Mouse (Mus musculus) left cerebral cortex, adult 2 months (tissue): ENCODE data around the gene Fam193b. TPM values are rescaled to one million over a fixed set of nuclear protein-coding genes. Genes with fewer than 3 reads are reported as not detected.
A peak's percentile ranks its signal among the peaks of the same experiment; 100 is the strongest.

Experiments
- DNase-seq, 2 experiments: peaks; one replicate each; pipeline ENCODE4 v3.0.0; 2021 to 2022; ENCODE audit warnings: low spot score in 2 of 2, mixed read lengths in 1 of 2; ENCODE audit errors: extremely low spot score in 1 of 2
- H3K27ac ChIP-seq: fragments of 200-600 bp; 2 replicates; pipeline ENCODE4 v1.8.1; 2022
- H3K4me3 ChIP-seq: fragments of 200-600 bp; 2 replicates; pipeline ENCODE4 v1.8.1; 2022
- CTCF ChIP-seq: fragments of 200-600 bp; IDR thresholded peaks from 2 replicates; pipeline ENCODE4 v1.8.1; 2022; ENCODE audit warnings: antibody characterized with exemption, mild to moderate bottlenecking, moderate library complexity
- intact Hi-C: fragments of 180-260 bp; cut with DNase I; formaldehyde crosslinking; loops from one replicate; pipeline ENCODE4 v1.15.1; 2025
- total RNA-seq, 2 experiments: library from RNA; stranded (reverse); gene quantifications; 2 replicates each; pipeline ENCODE4 v1.2.3; 2021

Fam193b gene
- total RNA-seq, 2 experiments from 2014 or later = 90.5 to 98.1 TPM

DNA sequence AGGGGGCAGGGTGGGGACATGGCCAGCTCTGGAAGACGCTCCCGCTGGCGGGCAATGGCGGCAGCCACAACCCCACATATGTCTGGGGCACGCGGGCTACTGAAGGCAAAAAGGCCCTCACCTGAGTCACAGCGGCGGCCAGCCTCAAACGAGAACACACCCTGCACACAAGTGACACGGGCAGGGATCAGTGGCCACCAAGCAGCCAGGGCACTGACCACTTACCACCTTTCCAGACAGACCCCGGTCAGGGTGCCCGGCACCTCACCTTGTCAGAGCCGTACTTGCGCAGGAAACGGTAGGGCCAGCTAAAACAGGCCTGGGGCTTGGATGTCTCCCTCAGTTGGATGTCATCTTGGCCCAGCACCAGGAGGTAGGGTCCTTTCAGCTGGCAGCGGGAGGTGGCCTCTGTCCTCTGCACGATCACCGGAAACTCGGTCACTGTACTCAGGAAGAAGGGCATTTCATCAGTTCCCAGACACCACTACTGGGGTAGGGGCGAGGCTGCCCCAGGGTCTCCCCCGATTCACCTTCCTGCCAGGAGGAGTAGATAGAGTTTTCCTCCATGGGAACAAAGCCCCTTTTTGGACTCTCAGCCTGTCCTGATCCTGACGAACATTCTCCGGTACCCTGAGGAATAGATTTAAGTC, 46.8 kb downstream of the Fam193b start:
- Histone ChIP-seq H3K4me3 (no peak overlapping the region), H3K27ac (no peak overlapping the region)
- intact Hi-C loops = no loop called here
- no peak for DNase-seq
- TF ChIP-seq CTCF = no peak

GRCm38 (mm10) chr13:55523278-55523677, 47.6 kb downstream of the Fam193b start:
- H3K27ac ChIP-seq = no peak overlapping the region
- no peak for TF ChIP-seq CTCF
- no peak for DNase-seq
- intact Hi-C loops = no loop called here
- H3K4me3 ChIP-seq = no peak overlapping the region

DNA sequence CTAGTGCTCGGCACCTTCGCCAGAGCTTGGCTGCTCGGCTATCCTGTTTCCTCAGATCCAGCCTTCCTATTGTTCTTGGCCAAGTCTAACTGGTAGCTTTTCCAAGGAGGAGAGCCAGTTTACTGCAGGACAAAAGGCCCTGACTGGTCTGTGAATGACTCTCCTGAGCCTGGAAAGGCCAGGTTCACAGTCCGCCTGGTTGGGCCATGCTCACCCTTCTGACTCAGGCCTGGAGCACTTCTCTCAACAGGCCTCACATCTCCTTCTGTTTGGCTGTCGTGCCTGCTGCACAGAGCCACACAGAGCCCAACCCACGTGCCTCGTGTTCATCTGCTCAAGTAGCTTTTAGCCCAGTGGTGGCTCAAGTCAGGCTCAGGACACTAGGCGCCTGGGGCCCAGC, 48.2 kb downstream of the Fam193b start:
- TF ChIP-seq CTCF = no peak
- intact Hi-C loops = no loop called here
- H3K4me3 ChIP-seq = no peak overlapping the region
- no peak for DNase-seq
- H3K27ac ChIP-seq = no peak overlapping the region

- intact Hi-C loops = loop anchor here (5.0 kb wide), 1 partner anchor 192 kb away; the partner anchor contains the start of gene Mxd3
- TF ChIP-seq CTCF = no peak
- no peak overlapping the region for H3K27ac ChIP-seq
- DNase-seq = no peak
- H3K4me3 ChIP-seq = no peak overlapping the region
Measured at GRCm38 (mm10) chr13:55519606-55520005, 51.3 kb downstream of the Fam193b start.

DNA sequence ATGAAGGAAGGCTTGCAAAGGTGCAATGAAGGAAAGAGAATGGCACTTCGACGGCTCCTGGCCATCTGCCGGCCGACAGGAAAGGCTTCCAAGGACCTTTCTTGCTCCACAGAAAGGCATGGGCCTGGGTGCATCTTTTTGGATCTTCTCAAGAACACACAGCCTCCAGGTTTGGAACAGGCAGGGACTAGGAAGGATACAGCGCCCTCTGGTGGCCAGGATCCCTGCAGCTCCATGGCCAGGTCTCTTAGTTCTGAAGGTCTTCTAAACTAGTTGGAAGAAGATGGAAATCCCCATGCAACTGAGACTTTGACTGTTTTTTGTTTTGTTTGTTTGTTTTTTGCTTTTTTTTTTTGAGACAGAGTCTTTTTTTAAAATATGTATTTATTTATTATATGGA, 54.0 kb downstream of the Fam193b start:
- Histone ChIP-seq H3K4me3 (no peak overlapping the region), H3K27ac (no peak overlapping the region)
- intact Hi-C loops = loop anchor here (1.0 to 5.0 kb wide), 3 partner anchors 98 to 190 kb away; partner anchors contain the start of gene Mxd3
- peak; percentile 84 to 94 for DNase-seq
- TF ChIP-seq CTCF = peak; percentile 97

GRCm38 (mm10) chr13:55513828-55514227, 57.1 kb downstream of the Fam193b start:
- no peak for DNase-seq
- peak overlapping the region; percentile 70 for H3K4me3 ChIP-seq
- peak overlapping the region; percentile 91 for H3K27ac ChIP-seq
- no peak for TF ChIP-seq CTCF
- intact Hi-C loops = loop anchor here (1.0 to 2.0 kb wide), 3 partner anchors 25 to 109 kb away; partner anchors contain the start of gene Dbn1

GRCm38 (mm10) chr13:55513111-55513748, 57.7 kb downstream of the Fam193b start, which contains the start of gene Pdlim7:
Pdlim7 (minus strand) TSS chr13:55513676.
- TF ChIP-seq CTCF = peak; percentile 94
- Histone ChIP-seq H3K4me3 (peak within 1 kb of the TSS; percentile 70), H3K27ac (peak within 1 kb of the TSS; percentile 91)
- peak; percentile 85 to 90 for DNase-seq
- intact Hi-C loops = loop anchor here (1.0 to 2.0 kb wide), 3 partner anchors 24 to 108 kb away; partner anchors contain the start of gene Dbn1

DNA sequence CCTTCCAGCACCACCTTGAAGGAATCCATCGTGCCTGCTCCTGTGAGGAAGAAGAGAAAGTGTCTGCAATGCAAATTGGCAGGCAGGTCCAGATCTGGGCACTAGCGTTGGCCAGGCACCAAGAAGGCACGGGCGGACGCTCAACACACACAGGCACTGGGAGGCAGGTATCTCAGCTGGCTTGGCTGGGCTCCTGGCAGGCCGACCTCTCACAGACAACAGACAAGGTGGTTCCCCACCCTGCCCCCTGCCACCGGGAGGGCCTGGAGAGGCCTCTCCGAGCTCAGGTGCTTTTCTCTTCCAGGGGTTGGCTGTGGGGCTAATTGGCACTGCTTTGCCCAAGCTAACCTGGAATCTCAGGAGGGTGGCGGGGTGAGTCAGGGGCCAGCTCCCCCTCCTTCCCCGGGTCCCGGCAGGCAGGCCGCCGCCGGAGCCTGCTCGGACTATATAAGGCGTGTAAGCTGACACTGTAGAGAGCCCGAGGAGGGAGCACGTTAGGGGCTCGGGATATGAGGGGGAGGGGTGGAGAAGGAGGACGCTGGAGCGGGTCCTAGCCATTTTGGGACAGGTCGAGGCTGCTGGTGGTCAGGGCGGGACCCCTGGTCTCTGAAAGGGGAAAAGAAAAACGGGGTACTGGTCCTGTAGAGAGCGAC, 58.4 kb downstream of the Fam193b start:
- no peak for DNase-seq
- H3K4me3 ChIP-seq = peak overlapping the region; percentile 70
- intact Hi-C loops = loop anchor here (1.0 to 2.0 kb wide), 3 partner anchors 24 to 107 kb away; partner anchors contain the start of gene Dbn1
- peak overlapping the region; percentile 91 for H3K27ac ChIP-seq
- no peak for TF ChIP-seq CTCF

DNA sequence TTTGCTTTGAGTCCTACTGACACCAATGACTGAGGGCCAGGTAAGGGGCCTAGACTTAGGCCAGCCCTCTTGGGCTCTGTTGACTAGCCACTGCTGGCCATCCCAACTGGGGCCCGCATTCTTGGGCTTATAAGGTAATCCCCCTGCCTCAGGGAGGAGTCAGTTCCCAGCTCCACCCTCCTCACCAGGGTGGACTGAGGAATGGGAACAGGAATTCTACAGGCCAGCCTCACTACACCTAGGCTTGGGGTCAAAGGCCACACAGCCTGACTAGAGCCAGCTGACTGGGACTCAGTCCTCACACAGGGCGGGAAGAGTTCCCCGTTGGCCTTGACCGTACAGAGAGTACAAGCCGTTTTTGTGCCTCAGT, 59.4 kb downstream of the Fam193b start:
- DNase-seq = no peak
- TF ChIP-seq CTCF = no peak
- Histone ChIP-seq H3K27ac (peak overlapping the region; percentile 69), H3K4me3 (peak overlapping the region; percentile 70)
- intact Hi-C loops = no loop called here

DNA sequence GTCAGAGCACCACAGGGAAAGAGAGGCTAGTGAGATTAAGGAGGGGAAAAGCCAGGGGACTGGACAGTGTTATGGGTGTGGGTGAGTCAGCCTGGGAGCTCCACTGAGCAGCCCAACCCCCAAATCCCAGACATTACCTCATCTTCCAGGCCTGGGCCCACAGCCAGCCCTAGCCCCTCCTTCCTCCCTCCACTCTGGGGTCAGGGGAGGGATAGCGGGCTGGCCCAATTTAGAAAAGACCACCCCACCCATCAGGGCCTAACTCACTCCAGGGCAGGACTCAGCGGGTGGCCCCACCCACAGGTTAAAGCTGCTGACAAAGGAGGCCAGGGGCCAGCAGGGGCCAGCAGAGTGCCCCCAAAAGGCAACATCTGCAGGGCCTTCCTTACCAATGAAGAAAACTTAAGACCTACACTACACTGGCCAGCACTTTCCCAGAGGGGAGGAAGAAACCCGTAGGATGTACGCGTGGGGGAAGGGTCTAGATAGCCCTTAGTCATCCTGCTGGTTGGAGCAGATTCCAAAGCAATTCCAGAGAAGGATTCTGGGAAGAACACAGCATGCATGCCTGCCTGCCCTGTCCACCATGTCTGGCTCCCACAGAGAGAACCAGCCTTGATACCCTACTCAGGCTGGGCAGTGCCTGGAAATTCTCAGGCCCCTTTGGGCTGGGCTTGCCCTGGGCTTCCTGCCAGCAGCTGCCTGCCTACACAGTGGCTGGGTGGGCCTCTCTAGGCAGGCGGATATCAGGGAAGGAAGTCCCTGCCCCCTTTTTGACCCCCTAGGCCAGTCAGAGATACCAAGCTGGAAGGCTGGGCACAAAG, 60.0 kb downstream of the Fam193b start:
- TF ChIP-seq CTCF = no peak; the same call in 1 of the 2 replicates
- intact Hi-C loops = no loop called here
- DNase-seq = no peak
- Histone ChIP-seq H3K27ac (peak overlapping the region; percentile 69), H3K4me3 (no peak overlapping the region; the same call in 1 of the 2 replicates)

GRCm38 (mm10) chr13:55510332-55510667, 60.6 kb downstream of the Fam193b start:
- intact Hi-C loops = no loop called here
- DNase-seq = no peak
- H3K4me3 ChIP-seq = no peak overlapping the region
- no peak for TF ChIP-seq CTCF
- H3K27ac ChIP-seq = no peak overlapping the region
